31 mouse cellular contexts compared by ENCODE assay signal in the genomic region with DNA sequence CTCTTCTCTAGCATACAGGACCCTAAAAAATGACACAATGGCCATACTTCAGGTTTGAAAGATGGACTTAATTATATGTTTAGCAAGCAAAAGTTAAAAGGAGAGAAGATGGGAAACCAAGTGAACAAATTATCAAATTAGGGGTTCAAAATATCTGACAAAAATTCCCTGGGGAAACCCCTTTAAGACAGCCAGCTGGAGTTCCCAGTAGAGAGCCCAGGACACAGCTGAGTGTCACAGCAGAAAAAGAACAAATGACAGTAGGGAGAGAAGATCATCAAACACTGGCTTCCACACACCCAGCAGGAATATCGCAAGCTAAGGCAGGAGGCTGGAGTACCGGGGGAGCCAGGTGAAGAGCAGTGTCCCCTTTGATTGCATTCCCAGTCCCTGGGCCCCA.
"Had no signal": no experiment of that assay in that cellular context is flagged by ENCODE, and none has a peak within 500 bp of the region (broad histone marks: within the 10 kb centered on the region; RNA-seq: fewer than 3 reads in every experiment).

No protein-coding gene starts in this region.

- H3K36me3 ChIP-seq: hindbrain, embryonic 15.5 days had no signal

- DNase-seq: heart, postnatal 10 days; heart, postnatal 14 days; heart, postnatal 36 days; heart, postnatal 4 days; kidney, adult 11 months; kidney, postnatal 10 days; kidney, postnatal 14 days; kidney, postnatal 25 days; kidney, postnatal 4 days; layer of hippocampus, adult 9-11 months; layer of hippocampus, postnatal 36 days had no signal

- H3K9me3 ChIP-seq: heart, embryonic 10.5 days; heart, embryonic 12.5 days; heart, embryonic 13.5 days; heart, embryonic 15.5 days; hindbrain, embryonic 10.5 days; hindbrain, embryonic 12.5 days; hindbrain, embryonic 13.5 days; hindbrain, embryonic 15.5 days; intestine, embryonic 15.5 days; kidney, embryonic 15.5 days had no signal

- H3K4me2 ChIP-seq: heart, embryonic 11.5 days; heart, embryonic 12.5 days; heart, embryonic 13.5 days; heart, embryonic 15.5 days; hindbrain, embryonic 12.5 days; hindbrain, embryonic 13.5 days; hindbrain, embryonic 14.5 days; hindbrain, embryonic 15.5 days; intestine, embryonic 15.5 days; kidney, embryonic 15.5 days had no signal

- H3K4me3 ChIP-seq: heart, embryonic 10.5 days; heart, embryonic 12.5 days; heart, embryonic 13.5 days; heart, embryonic 15.5 days; hindbrain, embryonic 10.5 days; hindbrain, embryonic 12.5 days; hindbrain, embryonic 13.5 days; hindbrain, embryonic 15.5 days; intestine, embryonic 15.5 days; kidney, embryonic 15.5 days; layer of hippocampus, adult 2 months; left cerebral cortex, adult 2 months had no signal

- H3K4me1 ChIP-seq: hindbrain, embryonic 12.5 days; hindbrain, embryonic 13.5 days; hindbrain, embryonic 15.5 days; intestine, embryonic 15.5 days; kidney, embryonic 15.5 days had no signal

- H3K27me3 ChIP-seq: heart, embryonic 12.5 days; heart, embryonic 13.5 days; heart, embryonic 15.5 days; hindbrain, embryonic 12.5 days; hindbrain, embryonic 13.5 days; hindbrain, embryonic 15.5 days; intestine, embryonic 15.5 days; kidney, embryonic 15.5 days had no signal

- ATAC-seq: hindbrain, embryonic 16.5 days; hindbrain, postnatal 0 days; inflammation-experienced regulatory T-cells, adult 6 months; intestine, embryonic 15.5 days; intestine, embryonic 16.5 days; intestine, postnatal 0 days had no signal

- H3K9ac ChIP-seq: heart, embryonic 12.5 days; heart, embryonic 13.5 days; heart, embryonic 15.5 days; hindbrain, embryonic 12.5 days; hindbrain, embryonic 13.5 days; hindbrain, embryonic 14.5 days; hindbrain, embryonic 15.5 days; intestine, embryonic 15.5 days; kidney, embryonic 15.5 days had no signal

- H3K27ac ChIP-seq: heart, embryonic 10.5 days; heart, embryonic 13.5 days; heart, embryonic 15.5 days; hindbrain, embryonic 10.5 days; hindbrain, embryonic 12.5 days; hindbrain, embryonic 13.5 days; hindbrain, embryonic 14.5 days; hindbrain, embryonic 15.5 days; hindbrain, postnatal 0 days; intestine, embryonic 15.5 days; kidney, embryonic 15.5 days; kidney, postnatal 0 days; layer of hippocampus, adult 2 months; left cerebral cortex, adult 2 months had no signal
